Mouse (Mus musculus): ENCODE results near the gene Arl6ip5. TPM values are rescaled to one million over a fixed set of nuclear protein-coding genes. Genes with fewer than 3 reads are reported as not detected.
A peak's percentile ranks its signal among the peaks of the same experiment; 100 is the strongest.
"Not testable (repeated sequence)": the region's sequence is repeated elsewhere in the genome, so short reads cannot be mapped to it uniquely, and the experiment has no call there.

The Arl6ip5 gene
- polyA plus RNA-seq, 1 experiment from 2014 or later, result 100 TPM

DNA sequence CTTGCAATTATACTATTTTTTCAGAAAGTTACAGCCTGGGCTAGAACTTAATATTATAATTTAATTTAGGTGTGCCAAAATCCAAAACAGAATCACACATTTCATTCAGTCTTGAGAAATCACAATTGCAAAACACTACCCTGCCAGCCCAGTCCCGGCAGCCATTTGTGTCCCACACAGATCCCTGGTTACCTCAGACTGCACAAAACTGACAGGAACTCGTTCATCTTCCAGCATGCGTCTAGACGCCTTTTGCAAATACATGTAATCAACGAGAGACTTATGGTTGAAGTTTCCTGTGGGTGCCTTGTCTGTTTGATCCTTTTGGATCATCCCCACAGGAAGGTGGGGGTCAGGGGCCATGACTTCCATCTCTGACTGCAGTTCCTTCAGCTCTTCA, 41.6 kb downstream of the Arl6ip5 start:
- Histone ChIP-seq H3K4me1 (replicated peaks) (0 out of 2 replicates have a peak, but pooled peaks cover 4% of the 10 kb centered on the region), H3K36me3 (no peaks in the 10 kb centered on the region), H3K4me2 (peak overlapping the region; percentile 54), H3K27ac (peak overlapping the region; percentile 92), H3K27me3 (no peaks in the 10 kb centered on the region), H3K9ac (peak overlapping the region; percentile 49), H3K9me3 (replicated peaks) (no peaks in the 10 kb centered on the region), H3K4me3 (peak overlapping the region; percentile 45)
- WGBS, result 21% methylated on average over 5 of the region's 5 CpGs
- no peak for ATAC-seq (replicated peaks; ENCODE audit: insufficient number of reproducible peaks, insufficient read depth, low FRiP score, low read depth)

DNA sequence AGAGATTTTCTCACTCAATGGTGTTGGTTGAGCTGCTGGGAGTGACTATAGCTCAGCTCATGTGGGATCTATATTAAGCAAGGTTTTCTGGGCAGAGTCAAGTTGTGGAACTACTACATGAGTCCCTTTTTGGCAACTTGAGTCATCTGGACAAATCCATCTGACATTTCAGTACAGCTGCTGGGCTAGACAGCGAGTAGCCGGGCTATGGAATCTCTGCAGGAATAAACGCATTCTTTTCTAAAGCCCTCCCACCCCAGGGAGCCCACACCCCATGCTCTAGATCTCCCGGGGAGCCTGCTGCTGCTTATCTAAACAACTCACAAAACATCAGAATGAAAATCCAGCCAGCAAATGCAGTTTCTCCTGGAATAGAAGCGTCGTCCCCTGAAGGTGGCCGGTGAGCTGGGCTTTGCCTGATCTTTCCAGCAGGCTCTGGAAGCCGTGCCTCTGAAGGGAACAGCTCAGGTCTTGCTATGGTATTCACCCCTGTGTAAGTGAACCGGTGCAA, 42.3 kb downstream of the Arl6ip5 start, which contains the start of gene Lmod3:
Gene Lmod3 (minus strand): TSS at position 49 of the 511 bp plus-strand sequence.
- Histone ChIP-seq H3K9me3 (replicated peaks) (no peaks in the 10 kb centered on the region), H3K4me3 (peak within 1 kb of the TSS; percentile 45), H3K36me3 (no peaks in the 10 kb centered on the region), H3K27me3 (no peaks in the 10 kb centered on the region), H3K4me2 (peak within 1 kb of the TSS; percentile 54), H3K4me1 (replicated peaks) (0 out of 2 replicates have a peak, but pooled peaks cover 4% of the 10 kb centered on the region), H3K9ac (peak within 1 kb of the TSS; percentile 49), H3K27ac (peak within 1 kb of the TSS; percentile 92)
- WGBS, result 14% methylated on average over 9 of the region's 9 CpGs
- ATAC-seq (replicated peaks; ENCODE audit: insufficient number of reproducible peaks, insufficient read depth, low FRiP score, low read depth), result peak; percentile 82

DNA sequence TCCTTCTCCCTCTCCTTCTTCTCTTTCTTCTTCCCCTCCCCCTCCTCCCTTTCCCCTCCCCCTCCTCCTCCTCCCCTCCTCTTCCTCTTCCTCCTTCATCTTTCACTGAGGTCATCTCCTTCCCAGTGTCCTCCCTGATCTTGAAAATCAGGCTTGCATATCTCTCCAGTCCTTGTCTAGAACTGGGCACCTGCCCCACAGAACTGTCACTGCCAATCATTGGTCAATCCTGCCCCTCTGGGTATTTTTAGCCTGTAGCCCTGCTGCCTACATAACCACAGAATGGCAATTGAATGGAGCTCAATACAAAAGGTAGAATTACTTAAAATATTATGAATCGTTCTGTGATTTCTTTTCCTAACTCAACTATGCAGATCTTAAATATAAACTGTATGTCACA, 48.0 kb downstream of the Arl6ip5 start:
- no peak overlapping the region for H3K27ac ChIP-seq
- 76% methylated on average over 1 of the region's 1 CpGs for WGBS
- no peaks in the 10 kb centered on the region for H3K36me3 ChIP-seq
- H3K4me1 ChIP-seq (replicated peaks), result no peaks in the 10 kb centered on the region; the same call in 1 of the 2 replicates
- no peaks in the 10 kb centered on the region for H3K9me3 ChIP-seq (replicated peaks)
- no peak for ATAC-seq (replicated peaks; ENCODE audit: insufficient number of reproducible peaks, insufficient read depth, low FRiP score, low read depth)
- no peak overlapping the region for H3K4me3 ChIP-seq
- H3K9ac ChIP-seq, result no peak overlapping the region
- no peaks in the 10 kb centered on the region for H3K27me3 ChIP-seq
- no peak overlapping the region for H3K4me2 ChIP-seq

GRCm38 (mm10) chr6:97259926-97260325, 49.4 kb downstream of the Arl6ip5 start:
- H3K4me1 ChIP-seq (replicated peaks); H3K9me3 ChIP-seq (replicated peaks); ATAC-seq (replicated peaks; ENCODE audit: insufficient number of reproducible peaks, insufficient read depth, low FRiP score, low read depth); H3K27me3 ChIP-seq; H3K9ac ChIP-seq; H3K4me2 ChIP-seq; H3K36me3 ChIP-seq; H3K27ac ChIP-seq; H3K4me3 ChIP-seq: not testable (repeated sequence)
- 94% methylated on average over 2 of the region's 2 CpGs for WGBS

DNA sequence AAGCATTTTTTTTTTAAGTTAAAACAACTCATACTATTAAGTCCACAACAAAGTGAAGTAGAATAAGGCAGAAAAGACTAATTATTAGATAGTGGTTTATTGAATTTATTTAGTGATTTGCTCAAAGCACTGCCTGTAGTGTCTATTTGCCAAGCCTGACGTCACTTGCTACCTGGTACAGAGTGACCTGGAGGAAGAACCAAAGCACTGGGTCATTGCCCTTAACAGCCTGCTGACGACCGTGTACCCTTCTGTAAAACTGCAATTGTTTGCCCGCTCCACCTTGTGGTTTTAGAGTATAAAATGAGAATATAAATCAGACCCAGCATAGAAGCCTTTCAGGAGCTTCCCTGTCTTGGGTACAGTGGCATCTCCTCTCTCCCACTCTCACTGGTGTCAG, 51.7 kb downstream of the Arl6ip5 start:
- no peak overlapping the region for H3K4me2 ChIP-seq
- H3K4me1 ChIP-seq (replicated peaks), result peaks cover 7% of the 10 kb centered on the region
- no peak for ATAC-seq (replicated peaks; ENCODE audit: insufficient number of reproducible peaks, insufficient read depth, low FRiP score, low read depth)
- H3K4me3 ChIP-seq, result no peak overlapping the region
- no peak overlapping the region for H3K27ac ChIP-seq
- H3K9me3 ChIP-seq (replicated peaks), result no peaks in the 10 kb centered on the region
- no peaks in the 10 kb centered on the region for H3K27me3 ChIP-seq
- no peaks in the 10 kb centered on the region for H3K36me3 ChIP-seq
- no peak overlapping the region for H3K9ac ChIP-seq
- WGBS, result 68% methylated on average over 4 of the region's 4 CpGs

DNA sequence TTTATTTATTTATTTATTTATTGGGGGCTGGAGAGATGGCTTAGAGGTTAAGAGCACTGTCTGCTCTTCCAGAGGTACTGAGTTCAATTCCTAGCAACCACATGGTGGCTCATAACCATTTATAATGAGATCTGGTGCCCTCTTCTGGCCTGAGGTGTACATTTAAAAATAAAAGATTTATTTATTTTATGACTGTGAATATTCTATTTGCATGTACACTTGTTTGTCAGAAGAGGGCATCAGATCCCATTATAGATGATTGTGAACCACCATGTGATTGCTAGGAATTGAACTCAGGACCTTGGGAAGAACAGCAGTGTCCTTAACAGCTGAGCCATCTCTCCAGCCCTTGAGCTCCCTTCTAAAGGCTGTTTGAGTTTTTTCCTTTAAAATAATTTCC, 53.3 kb downstream of the Arl6ip5 start:
- not testable (repeated sequence) for H3K27me3 ChIP-seq; H3K4me1 ChIP-seq (replicated peaks); H3K9ac ChIP-seq; ATAC-seq (replicated peaks; ENCODE audit: insufficient number of reproducible peaks, insufficient read depth, low FRiP score, low read depth); H3K27ac ChIP-seq; H3K4me2 ChIP-seq; H3K4me3 ChIP-seq; H3K9me3 ChIP-seq (replicated peaks); H3K36me3 ChIP-seq

- ATAC-seq (replicated peaks; ENCODE audit: insufficient number of reproducible peaks, insufficient read depth, low FRiP score, low read depth), result peak; percentile 79
- no peaks in the 10 kb centered on the region for H3K9me3 ChIP-seq (replicated peaks)
- peaks cover 7% of the 10 kb centered on the region for H3K4me1 ChIP-seq (replicated peaks)
- WGBS, result 41% methylated on average over 8 of the region's 8 CpGs
- H3K4me3 ChIP-seq, result no peak overlapping the region
- H3K9ac ChIP-seq, result no peak overlapping the region
- H3K27ac ChIP-seq, result peak overlapping the region; percentile 90
- no peaks in the 10 kb centered on the region for H3K36me3 ChIP-seq
- peak overlapping the region; percentile 30 for H3K4me2 ChIP-seq
- H3K27me3 ChIP-seq, result no peaks in the 10 kb centered on the region
These were observed 54.8 kb downstream of the Arl6ip5 start for GRCm38 (mm10) chr6:97265240-97265639.

- 45% methylated on average over 3 of the region's 3 CpGs for WGBS
- no peak overlapping the region for H3K4me3 ChIP-seq
- H3K36me3 ChIP-seq, result no peaks in the 10 kb centered on the region
- H3K27me3 ChIP-seq, result no peaks in the 10 kb centered on the region
- peak overlapping the region; percentile 90 for H3K27ac ChIP-seq
- H3K9me3 ChIP-seq (replicated peaks), result no peaks in the 10 kb centered on the region
- peak overlapping the region; percentile 30 for H3K4me2 ChIP-seq
- ATAC-seq (replicated peaks; ENCODE audit: insufficient number of reproducible peaks, insufficient read depth, low FRiP score, low read depth), result peak; percentile 84; the same call in 1 of the 2 replicates
- H3K9ac ChIP-seq, result no peak overlapping the region
- peaks cover 7% of the 10 kb centered on the region for H3K4me1 ChIP-seq (replicated peaks)
These were observed 55.2 kb downstream of the Arl6ip5 start for GRCm38 (mm10) chr6:97265705-97266104.

GRCm38 (mm10) chr6:97266661-97267060, 56.2 kb downstream of the Arl6ip5 start:
- Histone ChIP-seq H3K27ac (no peak overlapping the region; the same call in 1 of the 2 replicates), H3K4me1 (replicated peaks) (peaks cover 7% of the 10 kb centered on the region), H3K27me3 (no peaks in the 10 kb centered on the region), H3K4me3 (no peak overlapping the region), H3K9ac (no peak overlapping the region), H3K4me2 (no peak overlapping the region), H3K36me3 (no peaks in the 10 kb centered on the region), H3K9me3 (replicated peaks) (no peaks in the 10 kb centered on the region)
- no peak for ATAC-seq (replicated peaks; ENCODE audit: insufficient number of reproducible peaks, insufficient read depth, low FRiP score, low read depth)
- WGBS, result 74% methylated on average over 4 of the region's 4 CpGs

- H3K4me3 ChIP-seq, result no peak overlapping the region
- H3K9ac ChIP-seq, result no peak overlapping the region
- no peak overlapping the region for H3K27ac ChIP-seq
- no peak overlapping the region for H3K4me2 ChIP-seq
- H3K9me3 ChIP-seq (replicated peaks), result no peaks in the 10 kb centered on the region
- H3K27me3 ChIP-seq, result no peaks in the 10 kb centered on the region
- 80% methylated on average over 2 of the region's 2 CpGs for WGBS
- H3K4me1 ChIP-seq (replicated peaks), result peaks cover 7% of the 10 kb centered on the region
- no peaks in the 10 kb centered on the region for H3K36me3 ChIP-seq
- ATAC-seq (replicated peaks; ENCODE audit: insufficient number of reproducible peaks, insufficient read depth, low FRiP score, low read depth), result no peak
These were observed 56.6 kb downstream of the Arl6ip5 start for GRCm38 (mm10) chr6:97267132-97267531.

- Histone ChIP-seq H3K9ac (no peak overlapping the region), H3K4me1 (replicated peaks) (peaks cover 8% of the 10 kb centered on the region), H3K4me3 (no peak overlapping the region), H3K4me2 (no peak overlapping the region), H3K9me3 (replicated peaks) (no peaks in the 10 kb centered on the region), H3K36me3 (no peaks in the 10 kb centered on the region), H3K27ac (no peak overlapping the region), H3K27me3 (no peaks in the 10 kb centered on the region)
- 78% methylated on average over 11 of the region's 11 CpGs for WGBS
- no peak for ATAC-seq (replicated peaks; ENCODE audit: insufficient number of reproducible peaks, insufficient read depth, low FRiP score, low read depth)
These were observed 59.1 kb downstream of the Arl6ip5 start for GRCm38 (mm10) chr6:97269596-97269995.

DNA sequence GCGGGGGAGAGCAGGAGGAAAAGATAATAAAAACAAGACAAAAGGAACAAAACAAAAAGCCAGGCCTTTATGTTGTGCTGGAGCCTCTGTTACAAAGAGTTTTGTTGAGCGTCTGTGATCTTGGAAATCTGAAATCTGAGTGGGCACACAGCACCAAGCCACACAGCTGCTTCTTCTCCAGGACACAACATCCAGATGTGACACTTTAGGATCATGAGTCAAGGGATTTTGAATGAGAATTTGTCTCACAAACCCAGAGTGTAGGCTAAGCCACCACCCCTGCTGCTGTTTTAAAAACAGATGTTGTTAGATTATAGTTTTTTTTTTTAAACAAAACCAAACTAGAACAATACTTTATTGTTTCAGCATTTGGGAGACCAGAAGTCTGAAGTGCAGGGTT, 61.9 kb downstream of the Arl6ip5 start:
- Histone ChIP-seq H3K27ac (no peak overlapping the region), H3K4me2 (no peak overlapping the region), H3K9ac (no peak overlapping the region), H3K4me1 (replicated peaks) (peaks cover 11% of the 10 kb centered on the region), H3K4me3 (no peak overlapping the region), H3K36me3 (no peaks in the 10 kb centered on the region), H3K9me3 (replicated peaks) (no peaks in the 10 kb centered on the region), H3K27me3 (no peaks in the 10 kb centered on the region)
- 71% methylated on average over 2 of the region's 2 CpGs for WGBS
- no peak for ATAC-seq (replicated peaks; ENCODE audit: insufficient number of reproducible peaks, insufficient read depth, low FRiP score, low read depth)
